Mouse (Mus musculus) testis, postnatal 14 days (tissue): ENCODE data around the gene Ceacam1.
"Not testable (repeated sequence)": the region's sequence is repeated elsewhere in the genome, so short reads cannot be mapped to it uniquely, and the experiment has no call there.

Experiments
- DNase-seq: peaks from one replicate; pipeline ENCODE4 v3.0.0; 2021; ENCODE audit warnings: low spot score

Gene Ceacam1

DNA sequence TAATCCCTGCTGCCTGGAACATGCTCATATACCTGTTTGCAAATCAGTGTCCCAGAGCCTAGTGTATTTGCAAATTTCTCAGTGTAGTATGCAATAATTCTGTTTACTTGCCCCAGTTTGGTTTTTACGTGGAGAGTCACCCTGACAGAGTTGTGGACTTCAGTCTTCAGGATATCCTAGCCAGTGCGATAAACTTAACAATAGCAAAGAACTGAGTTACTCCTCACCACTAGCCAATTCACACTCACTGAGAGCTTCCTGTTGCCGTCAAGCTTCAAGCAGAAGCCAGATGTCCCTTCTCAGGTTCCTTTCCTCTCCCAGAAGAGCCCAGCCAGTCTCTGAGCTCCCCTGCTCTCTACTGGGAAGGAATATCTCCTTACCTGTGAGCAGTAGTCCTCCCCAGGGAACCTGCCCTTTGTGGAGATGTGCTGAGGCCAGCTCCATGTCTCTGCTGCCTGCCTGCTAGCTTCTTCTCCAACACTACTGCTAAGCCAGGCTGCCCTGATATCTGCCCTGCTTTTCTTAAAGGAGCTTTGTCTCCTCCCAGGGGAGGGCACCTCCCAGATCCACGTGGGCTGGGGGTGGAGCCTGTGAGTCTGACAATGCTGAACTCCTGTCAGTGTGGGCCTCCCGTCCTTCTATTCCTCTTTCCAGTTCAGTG, at the start of gene Ceacam1:
Gene Ceacam1, minus strand, starts transcription at position 513 of the 661 bp plus-strand sequence.
- not testable (repeated sequence) for DNase-seq

GRCm38 (mm10) chr7:25516070-25516777, 38.8 kb upstream of the Ceacam1 start:
- DNase-seq: not testable (repeated sequence)

- not testable (repeated sequence) for DNase-seq
Measured at GRCm38 (mm10) chr7:25515667-25516066, 38.3 kb upstream of the Ceacam1 start.

DNA sequence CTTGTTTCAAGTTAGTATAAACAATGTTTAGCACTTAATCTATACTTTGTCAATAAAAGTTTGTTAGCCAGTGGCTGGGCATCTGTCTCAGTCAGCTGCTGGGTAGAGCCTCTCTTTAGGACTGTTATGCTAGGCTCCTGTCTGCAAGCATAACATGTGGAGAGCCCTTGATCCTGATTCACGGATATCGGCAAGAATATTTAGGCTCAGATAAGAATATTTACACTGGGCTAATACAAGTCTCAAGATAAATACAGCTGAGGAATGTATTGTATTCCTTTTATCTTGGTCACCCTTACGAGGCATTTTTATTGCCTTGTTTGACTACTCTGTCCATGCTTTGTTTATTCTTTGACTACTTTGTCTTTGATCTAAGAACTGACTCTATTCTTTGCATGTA, 32.5 kb upstream of the Ceacam1 start:
- no peak for DNase-seq

DNA sequence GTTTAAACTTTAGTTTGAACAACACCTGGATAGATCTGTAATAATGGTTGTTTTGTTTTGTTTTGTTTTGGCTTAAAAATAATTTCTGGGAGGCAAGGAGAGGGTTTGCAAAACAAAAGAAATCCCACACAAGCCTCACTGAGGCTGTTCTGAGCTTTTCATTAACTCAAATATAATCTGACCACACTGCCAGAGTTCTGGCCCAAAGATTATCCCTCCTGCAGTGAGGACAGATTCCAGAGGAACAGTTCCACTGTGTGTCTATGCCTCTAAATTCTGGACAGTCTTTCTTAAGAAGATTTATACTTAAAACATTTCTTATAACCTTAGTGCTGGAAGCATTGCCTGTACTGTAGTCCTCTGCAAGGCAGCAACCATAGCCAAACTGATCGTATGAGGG, 17.2 kb upstream of the Ceacam1 start:
- no peak for DNase-seq

- DNase-seq: not testable (repeated sequence)
Measured at GRCm38 (mm10) chr7:25490698-25491097, 13.3 kb upstream of the Ceacam1 start.

DNA sequence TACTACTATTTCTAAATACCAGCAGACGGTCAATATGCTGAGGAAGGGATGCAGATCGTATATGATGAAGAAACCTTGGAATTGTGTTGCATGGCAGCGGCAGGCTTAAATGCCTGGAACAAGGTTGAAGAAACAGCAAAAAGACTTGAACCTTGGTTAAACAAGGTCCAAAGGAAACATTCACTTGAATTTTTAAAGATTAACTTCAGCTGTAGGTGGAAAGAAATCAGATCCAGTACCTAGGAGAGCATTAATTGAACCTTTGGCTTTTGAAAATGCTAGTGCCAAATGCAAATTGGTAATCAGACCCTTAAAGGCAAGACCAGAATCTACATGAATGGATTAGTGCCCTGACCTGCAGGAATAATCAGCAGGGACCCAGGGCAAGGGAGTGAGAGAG, 12.0 kb upstream of the Ceacam1 start:
- DNase-seq: not testable (repeated sequence)

GRCm38 (mm10) chr7:25486186-25486585, 8.8 kb upstream of the Ceacam1 start:
- DNase-seq: no peak

DNA sequence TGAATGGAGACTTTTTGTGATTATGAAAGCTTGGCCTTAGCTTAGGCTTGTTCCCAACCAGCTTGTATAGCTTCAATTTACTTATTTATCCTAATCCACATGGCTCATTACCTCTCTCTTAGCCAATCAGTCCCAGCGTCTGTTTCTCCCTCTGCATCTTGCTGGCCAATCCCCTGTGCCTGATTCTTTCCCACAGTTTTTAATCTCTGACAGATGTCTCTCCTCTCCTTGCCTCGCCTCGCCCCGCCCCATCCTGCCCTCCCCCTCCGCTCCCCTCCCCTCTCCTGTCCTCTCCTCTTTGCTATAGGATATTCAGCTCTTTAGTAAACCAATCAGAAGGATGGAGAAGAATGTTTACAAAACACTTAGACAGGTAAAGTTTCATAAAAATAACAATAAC, 7.7 kb upstream of the Ceacam1 start:
- no peak for DNase-seq

DNA sequence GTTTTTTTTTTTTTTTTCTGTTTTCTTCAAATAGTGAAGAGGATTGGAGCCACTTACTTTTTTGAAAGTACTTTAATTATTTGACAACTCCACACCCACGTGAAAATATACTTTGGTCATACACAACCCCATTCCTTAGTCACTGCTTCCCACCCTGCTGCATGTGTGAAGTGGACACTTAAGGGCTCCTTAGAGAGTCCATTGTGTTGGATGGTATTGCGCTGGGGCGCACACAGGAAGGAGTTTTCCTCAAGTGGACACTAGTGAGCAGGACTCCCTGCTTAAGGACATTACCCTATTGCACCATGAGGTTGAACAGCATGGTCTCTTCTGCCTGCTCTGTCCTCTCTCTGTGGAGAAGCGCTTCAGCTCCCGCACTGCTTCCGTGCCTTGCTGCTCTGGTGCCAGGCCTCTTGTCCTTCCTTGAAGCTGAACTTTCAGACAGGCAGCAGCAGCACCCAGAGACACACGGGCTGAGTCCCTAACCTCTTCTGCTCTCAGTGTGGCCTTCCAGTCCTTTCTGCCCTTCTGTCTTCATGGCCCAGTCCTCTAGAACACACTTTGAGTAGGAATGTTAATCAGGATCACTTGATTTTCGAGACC, 5.8 kb upstream of the Ceacam1 start:
- DNase-seq: no peak

- not testable (repeated sequence) for DNase-seq
Measured at GRCm38 (mm10) chr7:25480791-25481190, 3.4 kb upstream of the Ceacam1 start.

- DNase-seq: no peak
Measured at GRCm38 (mm10) chr7:25479440-25479839, 2.0 kb upstream of the Ceacam1 start.

GRCm38 (mm10) chr7:25477752-25478093, 320 bp upstream of the Ceacam1 start:
- not testable (repeated sequence) for DNase-seq

GRCm38 (mm10) chr7:25471821-25472220, 5.6 kb downstream of the Ceacam1 start:
- DNase-seq: not testable (repeated sequence)

DNA sequence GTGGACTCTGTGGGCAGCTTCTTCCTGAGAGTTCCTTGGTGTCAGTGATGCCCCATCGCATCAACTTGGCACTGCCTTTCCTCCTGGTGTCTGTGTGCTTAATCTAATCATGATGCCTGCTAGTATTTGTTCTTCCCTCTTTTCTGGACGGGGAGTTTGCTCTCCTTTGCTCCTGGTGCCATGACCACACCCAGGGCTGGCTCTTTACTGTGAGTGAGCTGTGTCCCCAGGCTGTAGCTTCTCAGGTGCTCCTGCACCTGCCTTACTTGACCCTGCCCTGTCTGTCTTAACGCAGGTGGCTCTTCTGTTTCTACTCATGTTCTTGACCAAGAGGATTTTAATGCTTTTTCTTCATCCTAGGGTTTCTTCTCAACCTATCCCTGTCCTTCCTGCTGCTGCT, 11.8 kb downstream of the Ceacam1 start:
- DNase-seq: not testable (repeated sequence)

DNA sequence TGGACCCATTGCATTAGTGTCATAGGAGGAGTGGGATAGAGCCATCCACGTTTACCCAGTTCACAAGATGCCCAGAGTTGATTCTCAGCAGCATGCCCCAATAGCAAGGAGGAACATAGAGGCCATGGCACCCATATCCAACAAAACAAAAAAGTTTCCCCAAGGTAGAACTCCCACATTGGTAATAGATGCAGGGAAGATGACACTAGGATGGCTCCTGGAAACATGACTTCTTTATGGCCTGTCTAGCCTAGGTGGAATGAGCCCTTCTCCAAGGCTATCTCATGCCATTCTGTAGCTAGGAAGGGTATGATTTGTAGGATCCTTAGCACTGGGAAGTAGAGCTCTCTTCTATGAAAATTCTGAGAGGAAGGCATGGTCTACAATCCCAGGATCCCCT, 12.4 kb downstream of the Ceacam1 start:
- DNase-seq: no peak

DNA sequence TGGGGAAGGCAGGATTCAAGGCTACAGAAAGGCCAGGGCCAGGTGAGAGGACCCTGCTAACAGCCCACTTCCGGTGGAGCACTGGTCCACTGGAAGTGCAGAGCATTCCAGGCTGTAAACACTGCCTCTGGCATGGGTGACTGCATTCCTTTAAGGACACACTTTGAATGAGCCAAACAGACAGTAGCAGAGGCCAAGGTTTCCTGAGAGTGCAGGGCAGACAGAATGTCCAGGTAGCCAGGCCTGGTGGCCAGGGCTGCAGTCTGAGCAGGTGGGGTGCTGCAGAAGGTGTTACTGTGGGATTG, 15.4 kb downstream of the Ceacam1 start:
- not testable (repeated sequence) for DNase-seq

- DNase-seq: not testable (repeated sequence)
Measured at GRCm38 (mm10) chr7:25461336-25462032, 15.9 kb downstream of the Ceacam1 start.

DNA sequence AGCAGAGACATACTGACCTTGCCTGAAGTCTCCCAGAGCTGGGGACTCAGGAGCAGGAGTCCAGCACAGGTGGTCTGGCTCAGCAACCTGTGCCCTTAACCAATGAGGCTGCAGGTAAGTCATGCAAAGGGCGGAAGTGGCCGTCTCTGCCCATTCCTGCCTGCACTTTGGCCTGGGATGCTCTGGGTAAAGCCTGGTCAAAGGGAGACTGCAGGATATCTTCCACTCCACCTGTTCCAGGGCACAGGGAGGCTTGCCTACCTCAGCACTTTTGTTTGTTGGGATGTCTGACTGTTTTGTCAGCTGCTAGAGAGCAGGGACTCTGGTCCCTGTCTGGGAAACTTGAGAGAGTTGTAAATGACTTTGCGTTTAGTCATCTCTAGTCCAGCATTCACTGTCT, 25.3 kb downstream of the Ceacam1 start:
- DNase-seq: no peak

- DNase-seq: no peak
Measured at GRCm38 (mm10) chr7:25449913-25450890, 27.2 kb downstream of the Ceacam1 start.

DNA sequence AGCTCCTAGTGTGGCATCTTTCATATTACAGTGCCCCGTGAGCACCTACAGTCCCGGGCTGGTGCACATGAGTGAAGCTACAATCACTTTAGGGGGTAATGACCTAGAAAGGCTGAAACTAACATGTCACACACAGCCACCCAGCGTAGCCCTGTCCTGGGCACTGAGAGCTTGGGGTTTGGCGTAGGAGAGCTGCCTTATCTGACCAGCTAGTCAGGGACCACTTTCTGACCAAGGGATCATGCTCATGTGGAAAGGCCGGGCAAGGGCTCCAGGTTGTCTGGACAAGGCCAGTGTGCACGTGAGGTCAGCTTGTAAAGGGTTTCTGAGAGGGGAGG, 36.6 kb downstream of the Ceacam1 start:
- no peak for DNase-seq
